Mouse (Mus musculus): Measurements from ENCODE around the gene Nsun4. TPM values are rescaled to one million over a fixed set of nuclear protein-coding genes. Genes with fewer than 3 reads are reported as not detected.

The Nsun4 gene
- polyA plus RNA-seq, 1 experiment from 2014 or later = 20.6 TPM

DNA sequence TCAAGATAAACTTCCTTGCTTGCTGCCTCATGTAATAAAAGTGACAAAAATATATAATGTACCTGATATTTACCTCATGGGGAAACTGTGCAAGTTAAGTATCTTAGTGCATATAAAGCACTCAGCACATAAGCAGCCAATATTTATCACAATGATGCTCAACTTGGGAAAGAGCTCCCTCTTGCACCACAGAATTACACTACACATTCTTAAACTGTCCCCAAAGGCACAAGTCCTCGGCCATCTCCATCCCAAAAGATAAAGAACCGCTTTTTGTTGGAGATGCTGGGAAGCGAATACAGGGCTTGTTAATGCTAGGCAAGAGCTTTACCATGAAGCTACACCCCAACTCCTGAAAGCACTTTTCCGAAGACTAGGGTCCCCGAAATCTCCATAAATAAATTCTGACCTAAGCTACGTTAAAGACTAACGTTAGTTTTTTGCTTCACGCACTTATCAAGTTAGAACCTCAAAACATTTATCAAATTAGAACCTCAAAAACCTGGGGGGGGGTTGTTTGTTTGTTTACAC lies 20.5 kb upstream of the Nsun4 start:
- H3K4me3 ChIP-seq = peak overlapping the region; percentile 87
- peaks cover 26% of the 10 kb centered on the region for H3K4me1 ChIP-seq
- H3K9ac ChIP-seq = peak overlapping the region; percentile 98
- H3K27ac ChIP-seq = peak overlapping the region; percentile 98
- peaks cover 12% of the 10 kb centered on the region for H3K36me3 ChIP-seq
- no peaks in the 10 kb centered on the region for H3K9me3 ChIP-seq
- no peak for ATAC-seq (ENCODE audit: insufficient number of reproducible peaks, insufficient read depth, low FRiP score, low TSS enrichment, low read depth)
- peak overlapping the region; percentile 90 for H3K4me2 ChIP-seq
- no peaks in the 10 kb centered on the region for H3K27me3 ChIP-seq
- under 1% methylated on average over 8 of the region's 8 CpGs for WGBS

DNA sequence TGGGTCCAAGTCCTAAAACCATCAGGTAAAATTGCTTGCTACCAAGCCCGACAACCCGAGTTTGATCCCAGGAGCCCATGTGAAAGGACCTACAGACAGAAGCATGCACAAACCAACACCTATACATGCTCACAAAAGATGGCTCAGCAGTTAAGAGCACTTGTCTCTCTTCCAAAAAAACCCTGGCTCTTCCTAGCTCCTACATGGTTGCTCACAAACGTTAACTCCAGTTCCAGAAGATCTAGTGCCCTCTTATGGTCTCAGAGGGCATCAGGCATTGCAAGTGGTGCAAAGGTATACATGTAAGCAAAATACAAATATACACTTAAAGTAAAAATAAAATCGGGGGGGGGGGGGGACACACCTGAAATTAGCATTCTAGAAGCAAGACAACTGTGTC lies 19.5 kb upstream of the Nsun4 start:
- Histone ChIP-seq H3K4me1 (peaks cover 26% of the 10 kb centered on the region), H3K36me3 (peaks cover 20% of the 10 kb centered on the region), H3K4me2 (peak overlapping the region; percentile 90), H3K4me3 (no peak overlapping the region), H3K27ac (no peak overlapping the region), H3K27me3 (no peaks in the 10 kb centered on the region), H3K9me3 (no peaks in the 10 kb centered on the region), H3K9ac (no peak overlapping the region; the same call in 1 of the 2 replicates)
- ATAC-seq (ENCODE audit: insufficient number of reproducible peaks, insufficient read depth, low FRiP score, low TSS enrichment, low read depth) = no peak
- 61% methylated on average over 4 of the region's 4 CpGs for WGBS

DNA sequence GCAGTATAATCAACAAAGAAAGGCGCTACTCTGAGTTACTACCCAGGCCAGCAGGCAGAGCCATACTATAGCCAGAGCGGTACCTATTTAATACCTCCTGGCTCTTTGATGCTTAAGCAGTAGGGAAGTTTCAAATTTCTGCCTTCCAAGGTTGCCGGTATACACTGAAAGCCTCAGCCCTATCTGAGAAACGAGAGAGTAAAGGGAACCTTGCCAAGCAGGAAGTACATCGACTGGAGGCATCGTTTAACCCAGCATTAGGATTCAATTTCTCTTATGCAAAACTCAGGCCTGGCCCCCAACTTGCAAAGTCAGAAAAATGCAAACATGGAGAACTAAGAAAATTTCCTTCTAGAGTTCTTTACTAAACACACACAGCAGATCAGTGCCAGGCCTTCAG lies 16.4 kb upstream of the Nsun4 start:
- Histone ChIP-seq H3K4me2 (no peak overlapping the region), H3K36me3 (peaks cover 46% of the 10 kb centered on the region), H3K4me3 (no peak overlapping the region), H3K9ac (no peak overlapping the region), H3K27me3 (no peaks in the 10 kb centered on the region), H3K27ac (no peak overlapping the region), H3K4me1 (peaks cover 14% of the 10 kb centered on the region), H3K9me3 (no peaks in the 10 kb centered on the region)
- ATAC-seq (ENCODE audit: insufficient number of reproducible peaks, insufficient read depth, low FRiP score, low TSS enrichment, low read depth) = no peak
- WGBS = 59% methylated on average over 6 of the region's 6 CpGs

DNA sequence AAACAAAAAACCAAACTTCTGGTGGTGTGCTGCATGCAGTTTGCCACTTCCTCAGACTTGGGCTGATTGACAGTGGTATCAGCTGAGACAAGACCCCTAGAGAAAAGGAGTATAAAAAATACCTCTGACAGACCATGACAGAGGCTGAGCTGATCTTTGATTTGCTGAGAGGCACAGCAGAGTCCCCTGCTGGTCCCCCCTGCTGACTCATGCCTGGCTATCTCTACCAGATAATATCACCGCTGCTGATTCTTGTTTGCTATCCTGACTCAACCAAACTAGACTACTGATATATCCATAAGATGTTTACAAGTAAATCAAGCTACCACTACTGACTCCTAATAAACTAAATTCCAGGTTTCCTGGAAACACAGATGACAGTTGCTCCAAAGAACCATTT lies 10.2 kb upstream of the Nsun4 start:
- 61% methylated on average over 1 of the region's 1 CpGs for WGBS
- Histone ChIP-seq H3K9me3 (no peaks in the 10 kb centered on the region), H3K27me3 (no peaks in the 10 kb centered on the region), H3K4me2 (no peak overlapping the region), H3K4me3 (no peak overlapping the region), H3K27ac (no peak overlapping the region), H3K36me3 (peaks cover 32% of the 10 kb centered on the region), H3K4me1 (no peaks in the 10 kb centered on the region), H3K9ac (no peak overlapping the region)
- no peak for ATAC-seq (ENCODE audit: insufficient number of reproducible peaks, insufficient read depth, low FRiP score, low TSS enrichment, low read depth)

DNA sequence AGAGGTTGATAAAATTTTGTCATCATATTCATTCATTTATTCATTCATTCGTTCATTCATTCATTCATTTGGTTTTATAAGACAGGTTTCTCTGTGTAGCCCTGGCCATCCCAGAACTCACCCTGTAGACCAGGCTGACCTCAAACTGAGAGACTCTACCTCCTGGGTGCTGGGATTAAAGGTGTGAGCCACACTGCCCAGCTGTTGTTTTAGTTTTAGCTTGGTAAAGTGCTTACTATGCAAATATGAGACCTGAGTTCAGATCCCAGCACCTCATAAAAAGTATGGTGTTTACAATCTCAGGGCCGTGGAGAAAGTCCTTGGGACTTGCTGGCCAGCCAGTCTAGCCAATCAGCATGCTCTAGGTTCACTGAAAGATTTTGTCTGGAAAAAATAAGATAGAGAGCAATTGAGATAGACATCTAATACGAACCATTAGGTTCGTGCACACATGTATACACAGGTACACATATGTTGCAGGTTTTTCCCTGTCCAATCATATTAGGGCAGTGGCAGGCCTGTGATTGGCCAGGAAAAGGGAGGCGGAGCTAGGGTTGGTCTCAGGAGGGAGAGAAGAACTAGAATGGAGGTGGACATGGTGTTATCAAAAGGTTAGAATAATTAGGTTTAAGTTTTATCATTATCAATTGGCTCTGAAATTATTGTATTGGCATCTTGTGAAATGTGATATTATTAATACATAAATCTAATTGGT lies 5.5 kb upstream of the Nsun4 start:
- no peak for ATAC-seq (ENCODE audit: insufficient number of reproducible peaks, insufficient read depth, low FRiP score, low TSS enrichment, low read depth)

DNA sequence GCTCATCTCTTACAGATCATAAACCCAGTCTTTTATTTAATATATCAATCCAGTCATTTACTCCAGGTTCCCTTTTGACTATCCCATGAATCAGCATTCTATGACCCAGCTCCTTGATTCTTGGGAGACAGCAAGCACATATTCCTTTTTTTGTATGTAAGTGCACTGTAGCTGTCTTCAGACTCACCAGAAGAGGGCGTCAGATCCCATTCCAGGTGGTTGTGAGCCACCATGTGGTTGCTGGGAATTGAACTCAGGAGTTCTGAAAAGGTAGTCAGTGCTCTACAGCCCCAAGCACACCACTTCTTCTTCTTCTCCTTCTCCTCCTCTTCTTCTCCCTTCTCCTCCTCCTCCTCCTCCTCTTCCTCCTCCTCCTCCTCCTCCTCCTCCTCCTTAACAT lies 3.9 kb upstream of the Nsun4 start:
- 3% methylated on average over 1 of the region's 1 CpGs for WGBS
- ATAC-seq (ENCODE audit: insufficient number of reproducible peaks, insufficient read depth, low FRiP score, low TSS enrichment, low read depth) = no peak
- no peak overlapping the region for H3K4me3 ChIP-seq

More for the DNA sequence above, 5.5 kb upstream of the Nsun4 start:
- H3K27me3 ChIP-seq = no peaks in the 10 kb centered on the region
- no peak overlapping the region for H3K9ac ChIP-seq
- no peak overlapping the region for H3K4me3 ChIP-seq
- H3K9me3 ChIP-seq = no peaks in the 10 kb centered on the region
- H3K4me2 ChIP-seq = no peak overlapping the region
- H3K27ac ChIP-seq = no peak overlapping the region
- H3K36me3 ChIP-seq = no peaks in the 10 kb centered on the region
- WGBS = 78% methylated on average over 5 of the region's 5 CpGs
- H3K4me1 ChIP-seq = 0 out of 2 replicates have a peak, but pooled peaks cover 2% of the 10 kb centered on the region

DNA sequence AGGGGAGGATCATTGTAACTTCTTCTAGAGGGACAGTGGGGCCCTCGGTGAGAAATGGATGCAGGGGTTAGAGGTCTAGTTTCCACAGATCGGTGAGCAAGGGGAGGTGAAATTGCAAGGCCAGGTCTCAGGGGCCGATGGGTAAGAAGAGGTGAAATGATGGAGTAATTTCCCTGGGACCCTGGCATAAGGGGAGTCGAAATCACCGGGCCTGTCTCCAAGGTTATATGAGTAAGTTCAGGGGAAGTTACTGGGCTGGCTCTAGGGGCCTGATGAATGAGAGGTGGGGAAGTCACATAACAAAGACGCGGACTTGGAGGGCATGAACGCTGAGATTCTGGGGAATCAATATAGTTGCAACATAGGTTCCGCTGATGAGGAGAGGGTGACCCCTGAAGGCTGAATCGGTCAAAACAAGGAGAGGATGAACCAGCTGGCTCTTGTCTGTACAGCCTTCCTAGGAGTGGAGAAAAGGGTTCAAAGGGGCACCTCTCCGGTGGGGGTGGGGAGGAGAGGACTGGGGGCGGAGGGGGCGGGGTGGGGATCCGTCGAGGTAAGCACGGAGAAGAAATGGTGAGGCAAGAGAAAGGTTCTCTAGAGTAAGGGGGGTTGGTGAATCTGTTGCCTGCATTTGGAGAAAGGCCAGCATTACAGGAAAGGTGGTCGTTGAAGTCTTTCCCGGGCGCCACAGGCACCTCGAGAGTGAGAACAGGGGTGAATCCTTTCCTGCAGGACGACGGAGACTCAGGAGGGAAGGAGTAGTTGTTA lies 966 bp downstream of the Nsun4 start:
- no peaks in the 10 kb centered on the region for H3K9me3 ChIP-seq
- no peak for ATAC-seq (ENCODE audit: insufficient number of reproducible peaks, insufficient read depth, low FRiP score, low TSS enrichment, low read depth)
- H3K4me2 ChIP-seq = peak overlapping the region; percentile 84
- H3K36me3 ChIP-seq = peaks cover 8% of the 10 kb centered on the region
- H3K4me3 ChIP-seq = peak overlapping the region; percentile 63
- 8% methylated on average over 22 of the region's 22 CpGs for WGBS
- peak overlapping the region; percentile 94 for H3K27ac ChIP-seq
- H3K4me1 ChIP-seq = peaks cover 11% of the 10 kb centered on the region
- peak overlapping the region; percentile 73 for H3K9ac ChIP-seq
- no peaks in the 10 kb centered on the region for H3K27me3 ChIP-seq

More for the DNA sequence above, 3.9 kb upstream of the Nsun4 start:
- no peaks in the 10 kb centered on the region for H3K9me3 ChIP-seq
- no peaks in the 10 kb centered on the region for H3K27me3 ChIP-seq
- H3K36me3 ChIP-seq = no peaks in the 10 kb centered on the region
- no peak overlapping the region for H3K4me2 ChIP-seq
- no peak overlapping the region for H3K27ac ChIP-seq
- H3K4me1 ChIP-seq = peaks cover 8% of the 10 kb centered on the region; the same call in 1 of the 2 replicates
- H3K9ac ChIP-seq = no peak overlapping the region

DNA sequence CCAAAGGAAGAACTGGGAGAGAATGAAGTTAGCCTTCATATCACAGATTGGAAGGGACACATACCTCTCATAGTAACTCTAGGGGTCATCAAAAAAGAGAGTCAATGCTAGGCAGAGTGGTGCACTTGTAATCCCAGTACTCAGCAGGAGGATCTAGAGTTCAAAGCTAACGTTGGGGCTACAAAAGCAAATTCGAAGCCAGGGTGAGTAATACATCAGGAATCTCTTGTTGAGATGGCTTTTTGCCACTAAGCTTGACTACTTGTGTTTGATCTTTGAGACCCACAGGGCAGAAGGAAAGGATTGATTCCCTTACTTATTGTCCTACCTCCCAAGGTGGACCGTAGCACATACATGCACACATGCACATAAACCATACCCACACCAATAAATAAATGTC lies 4.5 kb downstream of the Nsun4 start:
- Histone ChIP-seq H3K36me3 (peaks cover 18% of the 10 kb centered on the region), H3K4me2 (no peak overlapping the region), H3K27me3 (no peaks in the 10 kb centered on the region), H3K4me3 (no peak overlapping the region), H3K9ac (no peak overlapping the region), H3K4me1 (peaks cover 9% of the 10 kb centered on the region), H3K27ac (no peak overlapping the region), H3K9me3 (no peaks in the 10 kb centered on the region)
- WGBS = 87% methylated on average over 3 of the region's 3 CpGs
- no peak for ATAC-seq (ENCODE audit: insufficient number of reproducible peaks, insufficient read depth, low FRiP score, low TSS enrichment, low read depth)

DNA sequence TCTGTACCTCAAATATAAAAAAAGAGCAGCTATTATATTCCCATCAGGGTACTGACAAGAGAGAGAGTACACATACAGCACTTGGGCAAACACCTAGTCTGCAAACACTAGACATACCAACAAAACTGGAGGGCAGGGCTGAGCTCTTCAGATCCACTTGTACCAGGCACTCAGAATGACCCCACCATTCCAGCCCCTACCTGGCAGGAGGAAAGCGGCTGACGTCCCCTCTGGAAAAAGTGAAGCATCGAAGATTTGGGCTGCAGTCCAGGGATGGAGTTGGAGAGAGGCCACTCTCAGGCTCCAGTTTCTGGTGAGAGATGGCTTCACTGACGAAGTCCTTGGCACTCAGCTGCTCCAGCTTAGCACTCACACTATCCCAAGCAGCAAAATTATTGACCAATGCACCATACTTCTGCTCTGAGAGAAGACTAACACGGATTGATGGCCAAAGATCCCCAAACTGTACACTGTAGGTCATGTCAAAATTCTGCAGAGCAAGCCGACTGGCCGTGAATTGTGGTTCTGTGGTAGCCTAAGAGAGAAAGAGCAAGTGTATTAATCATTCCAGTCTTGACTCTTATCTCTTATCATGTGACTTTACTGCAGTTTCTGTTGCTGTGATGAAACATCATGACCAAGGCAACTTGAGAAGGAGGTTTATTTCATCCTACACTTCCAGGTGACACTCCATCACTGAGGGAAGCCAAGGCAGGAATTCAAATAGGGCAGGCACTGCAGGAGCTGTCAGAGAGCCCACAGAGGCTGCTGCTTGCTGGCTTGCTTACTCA lies 5.4 kb downstream of the Nsun4 start:
- Histone ChIP-seq H3K9ac (no peak overlapping the region), H3K4me1 (peaks cover 6% of the 10 kb centered on the region), H3K4me2 (no peak overlapping the region), H3K27me3 (no peaks in the 10 kb centered on the region), H3K36me3 (peaks cover 23% of the 10 kb centered on the region), H3K4me3 (no peak overlapping the region), H3K27ac (no peak overlapping the region), H3K9me3 (no peaks in the 10 kb centered on the region)
- no peak for ATAC-seq (ENCODE audit: insufficient number of reproducible peaks, insufficient read depth, low FRiP score, low TSS enrichment, low read depth)
- 84% methylated on average over 7 of the region's 7 CpGs for WGBS

DNA sequence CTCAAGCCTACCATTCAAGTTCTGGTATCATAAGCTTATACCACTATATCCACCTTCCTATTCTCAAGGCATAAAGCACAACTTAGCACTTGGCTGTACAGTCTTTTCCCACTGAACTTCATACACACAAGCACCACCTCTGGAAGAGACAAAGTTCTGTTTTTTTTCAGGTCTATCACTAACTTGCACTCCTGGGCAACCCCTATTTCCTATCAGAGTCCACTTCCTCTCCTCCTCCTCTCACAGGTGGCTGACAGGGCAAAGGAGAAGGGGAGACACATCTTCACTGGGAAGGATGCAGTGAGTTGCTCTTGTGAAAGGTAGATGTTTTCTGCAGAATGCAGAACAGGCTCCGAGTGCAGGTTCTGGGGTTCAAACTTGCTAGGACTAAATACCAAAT lies 6.0 kb downstream of the Nsun4 start:
- no peak overlapping the region for H3K4me3 ChIP-seq
- no peak overlapping the region for H3K27ac ChIP-seq
- ATAC-seq (ENCODE audit: insufficient number of reproducible peaks, insufficient read depth, low FRiP score, low TSS enrichment, low read depth) = no peak
- H3K9ac ChIP-seq = no peak overlapping the region
- WGBS = 93% methylated on average over 1 of the region's 1 CpGs
- H3K9me3 ChIP-seq = no peaks in the 10 kb centered on the region
- H3K4me2 ChIP-seq = no peak overlapping the region
- H3K4me1 ChIP-seq = peaks cover 5% of the 10 kb centered on the region
- H3K36me3 ChIP-seq = peaks cover 29% of the 10 kb centered on the region
- no peaks in the 10 kb centered on the region for H3K27me3 ChIP-seq

DNA sequence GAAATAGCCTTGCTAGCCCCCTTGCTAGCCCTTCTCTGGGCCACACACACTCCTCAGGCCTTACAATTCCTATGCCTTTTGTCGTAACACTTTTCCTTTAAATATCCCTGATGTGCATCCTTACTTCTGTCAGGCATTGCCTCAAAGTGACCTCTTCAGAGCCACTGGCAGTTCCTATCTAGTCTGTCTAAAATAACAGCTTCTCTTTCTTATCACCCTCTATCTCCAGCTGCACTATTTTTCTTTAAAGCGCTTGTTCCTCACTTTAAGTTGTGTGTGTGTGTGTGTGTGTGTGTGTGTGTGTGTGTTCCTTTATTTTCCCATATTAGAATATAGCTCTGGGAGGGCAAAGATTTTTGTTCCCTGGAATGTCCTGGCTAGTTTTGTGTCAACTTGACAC lies 7.1 kb downstream of the Nsun4 start:
- 77% methylated on average over 2 of the region's 2 CpGs for WGBS
- no peaks in the 10 kb centered on the region for H3K27me3 ChIP-seq
- no peaks in the 10 kb centered on the region for H3K4me1 ChIP-seq
- no peak overlapping the region for H3K9ac ChIP-seq
- no peaks in the 10 kb centered on the region for H3K9me3 ChIP-seq
- no peak overlapping the region for H3K4me2 ChIP-seq
- H3K36me3 ChIP-seq = peaks cover 36% of the 10 kb centered on the region
- no peak overlapping the region for H3K27ac ChIP-seq
- ATAC-seq (ENCODE audit: insufficient number of reproducible peaks, insufficient read depth, low FRiP score, low TSS enrichment, low read depth) = no peak
- H3K4me3 ChIP-seq = no peak overlapping the region

Data from embryonic facial prominence, embryonic 13.5 days (tissue).